Mouse (Mus musculus) liver, adult 2 months (tissue): Measurements from ENCODE around the gene Map3k1.

Source experiments
- CTCF ChIP-seq: fragments of 200-500 bp; IDR thresholded peaks from 2 replicates; pipeline ENCODE4 v1.5.1; 2011; ENCODE audit warnings: low read depth, low read length, control low read depth
- POLR2A ChIP-seq: fragments of 200-500 bp; IDR thresholded peaks from 2 replicates; pipeline ENCODE4 v1.6.1; 2011; ENCODE audit warnings: low read length, control low read depth; ENCODE audit not compliant: insufficient read depth; ENCODE audit errors: extremely low read depth

DNA sequence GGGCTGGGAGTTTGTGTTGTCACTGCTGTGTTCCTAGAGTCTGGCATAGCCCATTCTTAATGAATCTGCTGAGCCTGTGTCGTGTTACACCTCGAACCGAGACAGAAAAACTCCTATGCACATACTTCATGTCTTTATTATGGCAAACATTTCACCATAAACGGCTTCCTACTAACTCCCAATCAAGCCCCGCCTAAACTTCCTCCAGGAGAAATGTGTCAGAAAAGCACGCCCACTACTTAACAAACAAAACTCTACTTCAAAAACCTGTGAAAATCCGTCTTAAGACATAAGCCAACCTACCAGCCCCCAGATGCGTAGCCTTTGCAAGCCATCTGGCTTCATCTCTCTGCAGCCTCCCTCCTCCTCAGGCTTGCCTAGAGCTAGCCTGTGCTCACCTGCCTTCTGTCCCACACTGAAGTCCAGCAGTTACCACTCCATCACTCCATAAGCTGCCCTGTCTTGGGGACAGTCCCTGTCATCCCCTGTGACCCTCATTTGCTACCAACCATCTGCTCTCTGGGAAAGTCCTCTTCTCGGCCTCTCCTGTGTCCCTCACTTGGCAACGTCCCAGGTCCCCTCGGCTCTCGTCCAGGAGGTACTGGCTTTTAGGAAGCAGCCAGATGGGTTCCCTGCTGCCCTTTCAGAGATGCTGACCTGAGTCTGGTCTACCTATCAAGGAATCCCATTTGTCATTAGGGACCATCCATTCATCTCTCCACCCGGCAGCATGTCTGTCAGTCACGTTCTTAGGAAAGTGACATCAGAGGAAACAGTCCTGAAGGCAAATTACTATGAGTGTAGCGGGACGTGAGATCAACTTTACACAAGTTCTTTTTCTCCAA lies 16.4 kb downstream of the Map3k1 start:
- TF ChIP-seq POLR2A (no peak), CTCF (no peak)
